Comparison of ENCODE assay signal across 11 mouse cellular contexts in the genomic region with DNA sequence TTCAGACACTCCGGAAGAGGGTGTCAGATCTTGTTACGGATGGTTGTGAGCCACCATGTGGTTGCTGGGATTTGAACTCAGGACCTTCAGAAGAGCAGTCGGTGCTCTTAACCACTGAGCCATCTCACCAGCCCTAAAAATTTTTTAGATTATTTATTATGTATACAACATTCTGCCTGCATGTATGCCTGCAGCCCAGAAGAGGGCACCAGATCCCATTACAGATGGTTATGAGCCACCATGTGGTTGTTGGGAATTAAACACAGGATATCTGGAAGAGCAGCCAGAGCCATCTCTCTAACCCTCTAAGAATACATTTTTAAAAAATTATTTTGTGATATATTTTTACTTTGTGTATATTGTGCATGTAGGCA. TPM values are rescaled to one million over a fixed set of nuclear protein-coding genes. Genes with fewer than 3 reads are reported as not detected.
DNase-seq lines count a peak whose midpoint lies in the region; ATAC-seq and TF ChIP-seq lines count a peak whose summit lies in the region.
"Not testable (repeated sequence)": the region's sequence is repeated elsewhere in the genome, so short reads cannot be mapped to it uniquely, and the experiment has no call there.
"Had no signal": no experiment of that assay in that cellular context is flagged by ENCODE, and none has a peak within 500 bp of the region (broad histone marks: within the 10 kb centered on the region; RNA-seq: fewer than 3 reads in every experiment).

No protein-coding gene starts in this region.

- H3K4me2 ChIP-seq in intestine, postnatal 0 days (replicated peaks; ENCODE audit: low read depth); stomach, postnatal 0 days (replicated peaks; ENCODE audit: low read depth): not testable (repeated sequence)

- not testable (repeated sequence) for H3K4me3 ChIP-seq in intestine, postnatal 0 days (ENCODE audit: low read depth, low read length); stomach, postnatal 0 days (ENCODE audit: low read depth, low read length)

- not testable (repeated sequence) for TF ChIP-seq EP300 in stomach, postnatal 0 days (optimal IDR thresholded peaks at IDR 0.05)

- not testable (repeated sequence) for H3K9me3 ChIP-seq in intestine, postnatal 0 days (ENCODE audit: control insufficient read depth); stomach, postnatal 0 days (ENCODE audit: control insufficient read depth, low read length)

- peak; percentile 46 for ATAC-seq in intestine, postnatal 0 days
- ATAC-seq in stomach, postnatal 0 days (ENCODE audit: low FRiP score, low TSS enrichment) = peak; percentile 38; the same call in 1 of the 2 replicates

- H3K4me1 ChIP-seq in intestine, postnatal 0 days (replicated peaks; ENCODE audit: control insufficient read depth, insufficient read depth, low read length); stomach, postnatal 0 days (replicated peaks; ENCODE audit: control insufficient read depth, insufficient read depth): not testable (repeated sequence)

- H3K27me3 ChIP-seq in intestine, postnatal 0 days (replicated peaks; ENCODE audit: control insufficient read depth, insufficient read depth, low read length); stomach, postnatal 0 days (ENCODE audit: control insufficient read depth, insufficient read depth, low read length): not testable (repeated sequence)

- not testable (repeated sequence) for H3K36me3 ChIP-seq in intestine, postnatal 0 days (ENCODE audit: control insufficient read depth, insufficient read depth); stomach, postnatal 0 days (ENCODE audit: control insufficient read depth, insufficient read depth, low read length)

- H3K9ac ChIP-seq in intestine, postnatal 0 days (ENCODE audit: low read depth, low read length); stomach, postnatal 0 days (ENCODE audit: low read length): not testable (repeated sequence)

- TF ChIP-seq CTCF in intestine, postnatal 0 days (IDR thresholded peaks at IDR 0.05; ENCODE audit: low read depth) = peak; percentile 84
- TF ChIP-seq CTCF in stomach, postnatal 0 days (IDR thresholded peaks at IDR 0.05; ENCODE audit: low read depth) = peak; percentile 83

- intact Hi-C loops in left cerebral cortex, postnatal 25 days (cut with DNase I) = not testable (repeated sequence)

- 55% methylated on average over 2 of the region's 3 CpGs for WGBS in intestine, postnatal 0 days
- 30% methylated on average over 2 of the region's 3 CpGs for WGBS in stomach, postnatal 0 days

- peak; percentile 68 for DNase-seq in CD4-positive, CD25-positive, alpha-beta regulatory T cell, adult 2 months (ENCODE audit: low read depth, low spot score)
- DNase-seq in adipocyte (ENCODE audit: low spot score) = peak; percentile 61
- peak; percentile 61 to 71 for DNase-seq in cerebellum, postnatal 10 days
- peak; percentile 90 for DNase-seq in heart, adult 11 months
- DNase-seq in left cerebral cortex, postnatal 25 days (ENCODE audit: low spot score in 2 of 2) = peak; percentile 20 to 41
- DNase-seq in lung, postnatal 14 days = peak; percentile 65
- DNase-seq in stomach, postnatal 0 days (ENCODE audit: low spot score) = not testable (repeated sequence)

- not testable (repeated sequence) for H3K27ac ChIP-seq in intestine, postnatal 0 days (ENCODE audit: low read depth, low read length); stomach, postnatal 0 days (replicated peaks)

RNA-seq across cellular contexts. Expression of gene Sgf29, which starts 5.9 kb away (rescaled TPM):
- polyA plus RNA-seq in intestine, postnatal 0 days (2015; fragmentation: Nextera tagmentation; extraction: Ambion mirVana) = 21.7 and 25.8 TPM in 2 replicates
- total RNA-seq in left cerebral cortex, postnatal 25 days (2021) = 10 to 100 TPM; 31.1 to 35.4 TPM
- 28.6 and 28.9 TPM in 2 replicates for polyA plus RNA-seq in stomach, postnatal 0 days (2015; fragmentation: Nextera tagmentation; extraction: Ambion mirVana)

RNA-seq across cellular contexts. Expression of gene Nupr1, which starts 12.6 kb away (rescaled TPM):
- 28.2 and 30.8 TPM in 2 replicates for polyA plus RNA-seq in intestine, postnatal 0 days (2015; fragmentation: Nextera tagmentation; extraction: Ambion mirVana)
- total RNA-seq in left cerebral cortex, postnatal 25 days (2021) = 10 to 100 TPM; 15.7 to 22.1 TPM
- polyA plus RNA-seq in stomach, postnatal 0 days (2015; fragmentation: Nextera tagmentation; extraction: Ambion mirVana) = 140 and 182 TPM in 2 replicates

RNA-seq across cellular contexts. Expression of gene Sult1a1, which starts 33.0 kb away (rescaled TPM):
- 6.8 and 8.2 TPM in 2 replicates for polyA plus RNA-seq in intestine, postnatal 0 days (2015; fragmentation: Nextera tagmentation; extraction: Ambion mirVana)
- total RNA-seq in left cerebral cortex, postnatal 25 days (2021) = 10 to 100 TPM; 11.7 to 19.3 TPM
- polyA plus RNA-seq in stomach, postnatal 0 days (2015; fragmentation: Nextera tagmentation; extraction: Ambion mirVana) = 10.9 and 12.4 TPM in 2 replicates
- polyA plus RNA-seq: myocyte had no signal

RNA-seq across cellular contexts. Expression of gene Il27, which starts 48.5 kb away (rescaled TPM):
- polyA plus RNA-seq in intestine, postnatal 0 days (2015; fragmentation: Nextera tagmentation; extraction: Ambion mirVana) = 0.14 TPM in 1 of 2 replicates, not detected in the other
- total RNA-seq in left cerebral cortex, postnatal 25 days (2021) = not detected
- polyA plus RNA-seq in stomach, postnatal 0 days (2015; fragmentation: Nextera tagmentation; extraction: Ambion mirVana) = 0.10 and 0.13 TPM in 2 replicates
- polyA plus RNA-seq: embryonic facial prominence, embryonic 12.5 days; heart, embryonic 13.5 days; myocyte had no signal

RNA-seq across cellular contexts. Expression of gene Bola2, which starts 52.0 kb away (rescaled TPM):
- polyA plus RNA-seq in intestine, postnatal 0 days (2015; fragmentation: Nextera tagmentation; extraction: Ambion mirVana) = 80.4 and 98.2 TPM in 2 replicates
- total RNA-seq in left cerebral cortex, postnatal 25 days (2021) = 100 to 1,000 TPM in 1 of 2 experiments, 10 to 100 TPM in 1; 92.0 to 102 TPM
- 92.3 and 93.4 TPM in 2 replicates for polyA plus RNA-seq in stomach, postnatal 0 days (2015; fragmentation: Nextera tagmentation; extraction: Ambion mirVana)
